Mouse (Mus musculus): ENCODE measurements around the gene Cts7. TPM values are rescaled to one million over a fixed set of nuclear protein-coding genes. Genes with fewer than 3 reads are reported as not detected.

Gene Cts7
- polyA plus RNA-seq (2017; shearing (Covaris generic)), result not detected

DNA sequence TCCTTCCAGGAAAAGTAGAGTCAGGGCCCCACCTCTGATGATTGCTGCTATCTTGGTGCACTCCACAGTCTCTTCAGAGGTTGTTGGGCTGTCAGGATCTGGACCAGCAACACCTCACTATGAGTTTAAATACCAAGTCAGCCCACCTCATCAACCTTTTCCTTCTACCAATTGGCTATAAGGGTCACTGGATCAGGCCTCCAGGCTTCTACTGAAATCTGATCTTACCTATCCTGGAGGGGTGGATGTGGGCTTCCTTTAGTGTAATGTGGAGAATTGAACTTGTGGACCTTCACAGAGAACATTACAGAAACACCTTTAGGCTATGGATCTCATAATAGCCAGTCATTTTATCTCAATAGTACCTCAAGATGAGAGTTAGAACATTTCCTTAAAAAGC is at the start of gene Cts7:
TSS of gene Cts7 (minus strand) at position 101 of the 400 bp plus-strand sequence.

Other genes starting within 250 kb of the Cts7 start
- not detected for gene Ctsr, start 193.9 kb downstream of the Cts7 start, polyA plus RNA-seq (2017; shearing (Covaris generic))
- gene Cts6, start 154.8 kb downstream of the Cts7 start, polyA plus RNA-seq (2017; shearing (Covaris generic)), result not detected
- not detected for gene Cts8, start 102.8 kb downstream of the Cts7 start, polyA plus RNA-seq (2017; shearing (Covaris generic))
- not detected for gene Gm49398, start 69.4 kb downstream of the Cts7 start, polyA plus RNA-seq (2017; shearing (Covaris generic))
- gene Ctsm, start 183.6 kb upstream of the Cts7 start, polyA plus RNA-seq (2017; shearing (Covaris generic)), result not detected
- gene Gm49352, start 210.0 kb upstream of the Cts7 start, polyA plus RNA-seq (2017; shearing (Covaris generic)), result not detected
- not detected for gene Cts3, start 211.9 kb upstream of the Cts7 start, polyA plus RNA-seq (2017; shearing (Covaris generic))